Mouse (Mus musculus) spleen, adult 10 weeks (tissue): ENCODE data around the gene Npr3. TPM values are rescaled to one million over a fixed set of nuclear protein-coding genes. Genes with fewer than 3 reads are reported as not detected.

Experiments used
- polyA plus RNA-seq: library from polyadenylated mRNA; stranded (reverse); fragments of 350-450 nt; fragmentation: Illumina TruSeq; extraction: RNeasy Lipid Tissue Mini Kit (QIAGEN cat#74804); gene quantifications from one replicate; pipeline ENCODE4 v1.2.3, GENCODE M21; 2015; ENCODE audit warnings: low replicate concordance; ENCODE audit not compliant: insufficient read depth

The Npr3 gene
- polyA plus RNA-seq, result 0.91 TPM

GRCm38 (mm10) chr15:11906571-11907531 is at the start of gene Npr3:
Gene Npr3 (minus strand): TSS chr15:11907287.

Other genes with a start within 250 kb of the Npr3 start
- gene Sub1, start 89.7 kb upstream of the Npr3 start, polyA plus RNA-seq, result 487 TPM
- 126 TPM for gene Zfr, start 210.5 kb upstream of the Npr3 start, polyA plus RNA-seq